Mouse (Mus musculus) lung, embryonic 16.5 days (tissue): ENCODE measurements around the gene Lztfl1. TPM values are rescaled to one million over a fixed set of nuclear protein-coding genes. Genes with fewer than 3 reads are reported as not detected.

Source experiments
- ATAC-seq: fragments of 200-750 bp; cut with Nextera tagmentation; 2 replicates; pipeline ENCODE4 v1.8.0; 2017; ENCODE audit warnings: low read depth, mild to moderate bottlenecking, moderate library complexity
- H3K27ac ChIP-seq: fragments of 300-500 bp; sonication (generic); 2 replicates; pipeline ENCODE4 v1.5.1; 2014; ENCODE audit warnings: mild to moderate bottlenecking, control low read depth, low read length
- H3K27me3 ChIP-seq: fragments of 300-500 bp; sonication (generic); 2 replicates; pipeline ENCODE4 v1.6.1; 2014; ENCODE audit warnings: low read depth, low read length, mixed read lengths; ENCODE audit not compliant: control insufficient read depth, insufficient read depth
- H3K36me3 ChIP-seq: fragments of 300-500 bp; sonication (generic); 2 replicates; pipeline ENCODE4 v1.6.1; 2014; ENCODE audit warnings: low read length; ENCODE audit not compliant: control insufficient read depth, insufficient read depth
- H3K4me1 ChIP-seq: fragments of 300-500 bp; sonication (generic); replicated peaks from 2 replicates; pipeline ENCODE4 v1.6.1; 2014; ENCODE audit warnings: low read length, mixed read lengths; ENCODE audit not compliant: control insufficient read depth, insufficient read depth
- H3K4me2 ChIP-seq: fragments of 300-500 bp; sonication (generic); 2 replicates; pipeline ENCODE4 v1.6.1; 2014; ENCODE audit warnings: low read depth, low read length, control low read depth
- H3K4me3 ChIP-seq: fragments of 300-500 bp; sonication (generic); 2 replicates; pipeline ENCODE4 v1.5.1; 2014; ENCODE audit warnings: mild to moderate bottlenecking, low read length, control low read depth
- H3K9ac ChIP-seq: fragments of 300-500 bp; sonication (generic); 2 replicates; pipeline ENCODE4 v1.6.1; 2014; ENCODE audit warnings: low read length, control low read depth
- H3K9me3 ChIP-seq: fragments of 300-500 bp; sonication (generic); 2 replicates; pipeline ENCODE4 v1.6.1; 2016; ENCODE audit warnings: low read length; ENCODE audit not compliant: control insufficient read depth
- WGBS: fragments of 180-500 bp; shearing (Covaris S2); extraction: QIAGEN DNeasy Blood & Tissue Kit; methylation state at CpG from one replicate; pipeline ENCODE4 v1.1.7; 2014; 5-methylcytosine and 5-hydroxymethylcytosine counted together
- polyA plus RNA-seq: library from polyadenylated mRNA; unstranded; fragments of >200 nt; fragmentation: Nextera tagmentation; extraction: Ambion mirVana; gene quantifications from 2 replicates; pipeline ENCODE4 v1.2.1, GENCODE M21; 2015

Lztfl1 gene
- polyA plus RNA-seq = 50.9 and 51.6 TPM in 2 replicates

DNA sequence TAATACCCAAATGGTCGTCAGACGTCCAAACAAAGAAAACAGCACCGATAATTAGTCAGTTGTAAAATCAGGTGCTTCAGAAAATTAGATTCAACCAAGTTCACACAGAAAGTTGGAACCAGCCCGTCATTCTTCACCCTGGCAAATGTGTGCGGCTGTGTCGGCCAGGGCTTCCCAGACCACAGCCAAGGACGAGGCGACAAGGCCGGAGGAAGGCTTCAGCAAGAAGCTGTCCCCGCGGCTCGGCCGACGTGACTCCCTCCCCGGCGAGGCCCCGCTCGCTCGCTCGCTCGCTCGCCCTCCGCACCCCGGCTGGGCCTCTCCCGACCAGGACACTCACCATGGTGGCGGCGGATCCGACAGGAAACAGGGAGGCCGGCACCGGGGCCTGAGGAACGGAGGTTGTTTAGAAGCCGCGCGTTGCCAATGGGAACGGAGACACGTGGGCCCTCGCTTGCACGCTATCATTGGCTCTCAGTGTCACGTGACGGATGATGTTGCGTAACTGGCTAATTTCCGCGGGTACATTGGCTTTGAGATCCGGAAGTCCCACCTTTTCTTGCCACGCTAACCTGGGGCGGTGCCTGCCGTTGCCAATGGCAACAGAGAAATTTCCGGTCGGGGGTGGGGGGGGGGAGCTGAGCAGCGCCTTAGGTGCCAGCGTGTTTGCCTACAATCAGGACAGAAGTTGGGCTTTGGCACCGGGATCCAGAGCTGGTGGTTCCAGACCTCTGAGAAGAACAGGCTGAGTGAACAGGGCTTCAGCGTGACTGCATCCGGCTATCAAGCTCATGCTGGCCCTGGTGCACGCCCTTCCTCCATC, at the start of gene Lztfl1:
Lztfl1 (minus strand) TSS at position 512 of the 823 bp plus-strand sequence.
- Histone ChIP-seq H3K36me3 (no peaks in the 10 kb centered on the region), H3K4me2 (peak within 1 kb of the TSS; percentile 82), H3K4me1 (no peaks in the 10 kb centered on the region; the same call in none of the 2 replicates), H3K4me3 (peak within 1 kb of the TSS; percentile 97), H3K9ac (peak within 1 kb of the TSS; percentile 88), H3K9me3 (no peaks in the 10 kb centered on the region), H3K27ac (peak within 1 kb of the TSS; percentile 73), H3K27me3 (no peaks in the 10 kb centered on the region)
- peak; percentile 100 for ATAC-seq
- WGBS = under 1% methylated on average over 55 of the region's 55 CpGs

DNA sequence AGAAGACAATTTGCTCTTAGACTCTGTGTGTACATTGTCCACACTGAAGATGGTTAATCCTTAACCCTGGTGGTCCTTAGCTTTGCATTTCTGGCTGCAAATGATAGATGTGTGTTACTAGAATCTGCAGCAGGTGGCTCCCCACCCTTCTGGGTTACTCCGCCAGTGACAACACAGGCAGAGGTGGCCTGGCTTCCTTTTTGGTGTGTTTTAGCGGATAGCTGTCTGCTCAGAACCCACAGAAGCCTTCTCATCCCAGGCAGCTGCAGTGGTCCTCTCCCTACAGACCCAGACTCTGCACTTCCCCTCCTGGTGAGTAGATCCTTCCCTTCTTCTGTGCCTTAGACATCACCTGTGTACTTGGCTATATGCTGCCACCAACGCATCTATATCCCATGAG, 49.5 kb upstream of the Lztfl1 start:
- no peak overlapping the region for H3K4me2 ChIP-seq
- no peaks in the 10 kb centered on the region for H3K9me3 ChIP-seq
- H3K4me3 ChIP-seq = no peak overlapping the region
- H3K9ac ChIP-seq = no peak overlapping the region
- no peaks in the 10 kb centered on the region for H3K27me3 ChIP-seq
- WGBS = 76% methylated on average over 3 of the region's 3 CpGs
- no peaks in the 10 kb centered on the region; the same call in 1 of the 2 replicates for H3K4me1 ChIP-seq
- H3K27ac ChIP-seq = no peak overlapping the region
- ATAC-seq = no peak
- no peaks in the 10 kb centered on the region for H3K36me3 ChIP-seq

DNA sequence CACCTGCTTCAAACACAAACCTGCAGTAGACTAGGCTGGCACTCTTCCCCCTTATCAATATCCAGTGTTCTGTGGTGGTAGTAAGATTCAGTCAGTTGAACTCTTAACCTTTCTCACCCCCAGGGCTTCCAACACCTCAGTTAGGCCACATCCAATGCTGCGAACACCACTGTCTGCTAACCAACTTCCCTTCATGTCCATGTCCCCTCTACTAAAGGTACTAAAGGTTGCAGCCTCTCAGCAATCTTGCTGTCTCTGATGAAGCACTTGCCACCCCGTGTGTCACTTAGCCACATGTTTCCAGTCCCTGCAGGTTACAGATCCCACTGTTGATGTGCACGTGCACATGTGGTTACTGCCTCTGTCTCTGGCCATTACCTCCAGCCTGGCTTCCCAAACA, 46.3 kb upstream of the Lztfl1 start:
- ATAC-seq = no peak
- H3K4me2 ChIP-seq = no peak overlapping the region
- no peaks in the 10 kb centered on the region for H3K27me3 ChIP-seq
- H3K9me3 ChIP-seq = no peaks in the 10 kb centered on the region
- H3K4me1 ChIP-seq = no peaks in the 10 kb centered on the region; the same call in 1 of the 2 replicates
- no peak overlapping the region for H3K9ac ChIP-seq
- no peak overlapping the region for H3K27ac ChIP-seq
- WGBS = 68% methylated on average over 3 of the region's 3 CpGs
- H3K36me3 ChIP-seq = no peaks in the 10 kb centered on the region
- H3K4me3 ChIP-seq = no peak overlapping the region

DNA sequence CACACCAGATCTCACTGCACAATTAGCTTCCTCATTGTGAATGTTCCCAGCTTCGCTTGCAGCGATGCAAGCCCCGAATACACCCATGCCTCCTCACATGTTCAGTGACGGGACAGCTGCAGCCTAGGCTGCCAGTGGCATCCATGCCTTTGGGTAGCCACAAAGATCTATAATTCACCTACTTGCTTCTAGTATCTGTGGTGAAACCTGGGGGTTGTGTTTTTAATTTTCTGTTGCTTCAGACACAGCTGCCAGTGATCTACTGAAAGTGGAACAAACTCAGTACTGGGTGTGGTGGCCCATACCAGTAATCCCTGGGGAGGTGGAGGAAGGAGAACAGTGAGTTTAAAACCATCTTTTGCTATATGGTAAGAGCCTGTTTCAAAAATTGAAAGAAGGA, 45.4 kb upstream of the Lztfl1 start:
- no peak overlapping the region for H3K27ac ChIP-seq
- WGBS = 71% methylated on average over 4 of the region's 4 CpGs
- no peak for ATAC-seq
- no peak overlapping the region for H3K4me3 ChIP-seq
- no peaks in the 10 kb centered on the region for H3K9me3 ChIP-seq
- H3K36me3 ChIP-seq = no peaks in the 10 kb centered on the region
- H3K27me3 ChIP-seq = no peaks in the 10 kb centered on the region
- H3K9ac ChIP-seq = no peak overlapping the region
- H3K4me2 ChIP-seq = no peak overlapping the region
- H3K4me1 ChIP-seq = no peaks in the 10 kb centered on the region; the same call in 1 of the 2 replicates

DNA sequence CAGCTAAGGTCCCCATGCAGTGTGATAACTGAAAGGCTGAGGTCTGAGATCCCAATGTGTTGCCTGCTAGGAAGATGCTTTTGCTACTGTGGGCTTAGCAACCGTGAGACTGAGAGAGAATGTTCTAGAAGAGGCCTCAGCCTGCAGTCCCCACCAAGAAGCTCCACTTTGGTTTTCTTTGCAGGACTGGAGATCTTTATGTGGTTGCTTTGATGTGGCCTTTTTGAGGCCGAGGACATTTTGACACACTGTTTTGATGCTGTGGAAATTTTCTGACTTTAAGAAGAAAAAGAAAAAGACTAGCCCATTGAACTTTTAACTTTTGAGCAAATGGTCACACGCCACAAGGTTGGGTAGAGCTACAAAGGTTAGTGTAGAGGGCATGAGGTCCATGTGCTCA, 43.3 kb upstream of the Lztfl1 start:
- H3K27ac ChIP-seq = no peak overlapping the region
- ATAC-seq = no peak
- no peak overlapping the region for H3K4me2 ChIP-seq
- H3K4me1 ChIP-seq = no peaks in the 10 kb centered on the region; the same call in 1 of the 2 replicates
- no peaks in the 10 kb centered on the region for H3K27me3 ChIP-seq
- H3K36me3 ChIP-seq = no peaks in the 10 kb centered on the region
- no peak overlapping the region for H3K9ac ChIP-seq
- no peaks in the 10 kb centered on the region for H3K9me3 ChIP-seq
- WGBS = 88% methylated on average over 3 of the region's 3 CpGs
- H3K4me3 ChIP-seq = no peak overlapping the region

DNA sequence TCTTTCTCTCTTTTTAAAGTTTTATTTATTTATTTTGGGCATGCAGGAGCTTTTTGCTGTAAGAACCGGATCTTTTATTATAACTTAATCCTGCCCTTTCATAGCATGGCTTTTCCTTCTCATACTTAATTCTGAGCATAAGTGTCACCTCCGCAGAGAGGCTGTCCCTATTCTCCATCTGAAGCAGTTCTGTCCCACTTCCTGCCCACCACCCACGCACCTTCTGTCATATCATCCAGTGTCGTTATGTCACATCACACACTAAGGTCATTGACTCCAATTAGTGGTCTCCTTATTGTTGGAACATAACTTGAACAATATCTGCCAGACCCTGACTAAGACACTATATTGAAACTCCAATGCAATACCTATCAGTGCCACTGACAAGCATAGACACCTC, 41.1 kb upstream of the Lztfl1 start:
- no peaks in the 10 kb centered on the region; the same call in 1 of the 2 replicates for H3K4me1 ChIP-seq
- ATAC-seq = no peak
- H3K9me3 ChIP-seq = no peaks in the 10 kb centered on the region
- H3K4me3 ChIP-seq = no peak overlapping the region
- H3K9ac ChIP-seq = no peak overlapping the region
- no peak overlapping the region for H3K27ac ChIP-seq
- WGBS = 53% methylated on average over 4 of the region's 4 CpGs
- no peaks in the 10 kb centered on the region for H3K27me3 ChIP-seq
- H3K4me2 ChIP-seq = no peak overlapping the region
- no peaks in the 10 kb centered on the region for H3K36me3 ChIP-seq

DNA sequence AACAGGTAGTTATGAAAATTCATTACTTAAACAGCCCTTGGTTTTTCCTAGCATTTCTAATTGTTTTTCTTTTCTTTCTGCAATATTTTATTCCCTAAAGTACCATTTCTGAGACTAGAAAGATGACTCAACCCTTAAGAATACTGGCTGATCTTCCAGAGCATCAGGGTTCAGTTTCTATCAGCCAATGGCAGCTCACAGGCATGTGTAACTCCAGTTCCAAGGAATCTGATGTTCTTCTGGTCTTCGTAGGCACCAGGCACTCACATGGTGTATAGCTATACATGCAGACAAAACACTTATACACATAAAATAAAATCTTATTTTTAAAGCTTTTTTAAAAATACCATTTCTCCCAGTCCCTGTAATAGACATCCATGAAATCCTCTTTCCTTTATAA, 40.7 kb upstream of the Lztfl1 start:
- Histone ChIP-seq H3K9ac (no peak overlapping the region), H3K4me2 (no peak overlapping the region), H3K4me3 (no peak overlapping the region), H3K36me3 (no peaks in the 10 kb centered on the region), H3K4me1 (no peaks in the 10 kb centered on the region; the same call in 1 of the 2 replicates), H3K27ac (no peak overlapping the region), H3K27me3 (no peaks in the 10 kb centered on the region), H3K9me3 (no peaks in the 10 kb centered on the region)
- 58% methylated on average over 1 of the region's 1 CpGs for WGBS
- no peak for ATAC-seq

DNA sequence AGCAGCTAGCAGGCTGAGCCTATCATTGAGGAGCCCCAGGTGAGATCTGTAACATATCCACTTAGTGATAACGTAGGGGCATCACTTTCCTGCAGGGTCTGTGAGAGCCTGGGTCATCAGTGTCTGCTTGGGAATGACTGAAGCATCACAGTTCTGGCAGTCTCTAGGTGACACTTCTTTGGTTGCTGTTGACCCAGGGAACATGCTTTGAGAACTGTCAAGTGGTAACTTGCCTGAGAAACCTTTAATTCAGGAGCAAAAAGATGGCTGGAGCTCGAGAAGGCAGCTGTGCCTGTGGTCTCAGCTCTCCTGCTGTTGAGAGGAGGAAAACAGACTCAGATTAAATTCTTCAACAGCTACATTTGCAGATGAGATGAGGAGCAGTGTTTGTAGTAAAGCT, 39.8 kb upstream of the Lztfl1 start:
- Histone ChIP-seq H3K4me1 (no peaks in the 10 kb centered on the region), H3K27me3 (no peaks in the 10 kb centered on the region), H3K9ac (no peak overlapping the region), H3K4me2 (no peak overlapping the region), H3K9me3 (no peaks in the 10 kb centered on the region), H3K27ac (no peak overlapping the region), H3K36me3 (no peaks in the 10 kb centered on the region), H3K4me3 (no peak overlapping the region)
- 41% methylated on average over 2 of the region's 2 CpGs for WGBS
- ATAC-seq = no peak

DNA sequence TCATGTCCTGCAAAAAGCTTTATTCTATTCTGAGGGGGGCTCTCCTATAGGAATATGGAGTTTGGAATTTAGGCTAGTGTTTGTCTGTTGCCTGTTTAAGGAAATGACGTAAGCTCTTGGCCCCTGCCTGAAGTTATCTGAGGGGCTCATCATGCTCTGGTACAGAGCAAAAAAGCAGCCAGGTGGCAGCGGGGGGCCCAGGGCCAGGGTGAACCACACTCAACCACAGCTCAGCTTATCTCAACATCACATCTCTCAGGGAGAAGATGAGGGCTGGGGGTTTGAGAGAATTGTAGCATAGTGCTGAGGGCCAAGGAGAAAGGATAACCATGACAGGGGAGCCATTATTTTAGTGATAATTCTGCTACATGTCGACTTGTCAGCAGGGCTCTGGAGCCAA, 39.3 kb upstream of the Lztfl1 start:
- H3K9me3 ChIP-seq = no peaks in the 10 kb centered on the region
- ATAC-seq = no peak
- WGBS = 67% methylated on average over 3 of the region's 3 CpGs
- no peak overlapping the region for H3K9ac ChIP-seq
- no peaks in the 10 kb centered on the region for H3K4me1 ChIP-seq
- H3K27me3 ChIP-seq = no peaks in the 10 kb centered on the region
- H3K27ac ChIP-seq = no peak overlapping the region
- H3K4me2 ChIP-seq = no peak overlapping the region
- H3K36me3 ChIP-seq = no peaks in the 10 kb centered on the region
- H3K4me3 ChIP-seq = no peak overlapping the region
